Mouse (Mus musculus): ENCODE measurements around the gene 4930590J08Rik.

- TF ChIP-seq CTCF (IDR thresholded peaks at IDR 0.05; ENCODE audit: extremely low read depth, insufficient read depth, insufficient read length, insufficient replicate concordance) (no peak), POLR2A (IDR thresholded peaks at IDR 0.05; ENCODE audit: low read depth, low read length) (no peak)
Measured at GRCm38 (mm10) chr6:91889255-91889906, 13.2 kb upstream of the 4930590J08Rik start.

All from spleen, adult 2 months (tissue).